15 mouse cellular contexts compared by ENCODE assay signal in the genomic region with DNA sequence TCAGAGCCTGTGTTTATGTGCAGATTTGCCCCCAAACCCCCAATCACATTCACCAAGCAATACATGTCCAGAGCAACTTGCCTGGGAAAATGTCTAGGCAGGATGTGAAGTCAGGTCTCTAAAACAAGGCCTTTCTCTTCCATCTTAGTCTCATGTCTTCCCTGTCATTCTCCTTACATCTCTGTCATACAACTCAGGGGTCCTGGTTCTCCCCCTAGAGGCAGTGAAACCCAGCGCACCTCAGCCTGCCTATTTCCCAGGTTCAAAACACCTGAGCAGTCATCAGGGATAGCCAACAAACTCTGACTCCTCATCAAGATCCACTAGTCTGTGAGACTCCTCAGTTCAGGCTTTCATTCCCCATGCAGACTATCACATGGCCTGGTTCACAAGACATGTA. TPM values are rescaled to one million over a fixed set of nuclear protein-coding genes. Genes with fewer than 3 reads are reported as not detected.
DNase-seq lines count a peak whose midpoint lies in the region; ATAC-seq lines count a peak whose summit lies in the region.
"Had no signal": no experiment of that assay in that cellular context is flagged by ENCODE, and none has a peak within 500 bp of the region (broad histone marks: within the 10 kb centered on the region; RNA-seq: fewer than 3 reads in every experiment).

No protein-coding gene starts in this region.

- no peak overlapping the region for H3K4me2 ChIP-seq in heart, embryonic 13.5 days
- no peak overlapping the region for H3K4me2 ChIP-seq in midbrain, embryonic 11.5 days
- H3K4me2 ChIP-seq in midbrain, embryonic 13.5 days (replicated peaks), result no peak overlapping the region
- H3K4me2 ChIP-seq: embryonic facial prominence, embryonic 13.5 days had no signal

- 0 out of 2 replicates have a peak overlapping the region, but pooled peaks have one; percentile 14 for H3K9ac ChIP-seq in heart, embryonic 13.5 days
- H3K9ac ChIP-seq in midbrain, embryonic 11.5 days (ENCODE audit: low read length), result no peak overlapping the region
- no peak overlapping the region for H3K9ac ChIP-seq in midbrain, embryonic 13.5 days (replicated peaks)
- H3K9ac ChIP-seq: embryonic facial prominence, embryonic 13.5 days; liver, embryonic 14.5 days had no signal

- WGBS in heart, embryonic 13.5 days, result 63% methylated on average over 1 of the region's 1 CpGs
- WGBS in midbrain, embryonic 11.5 days, result 71% methylated on average over 1 of the region's 1 CpGs
- 72% methylated on average over 1 of the region's 1 CpGs for WGBS in midbrain, embryonic 13.5 days

- H3K4me3 ChIP-seq in heart, embryonic 13.5 days, result no peak overlapping the region
- no peak overlapping the region for H3K4me3 ChIP-seq in midbrain, embryonic 11.5 days (ENCODE audit: low read depth, low read length)
- H3K4me3 ChIP-seq in midbrain, embryonic 13.5 days (replicated peaks), result no peak overlapping the region
- H3K4me3 ChIP-seq: embryonic facial prominence, embryonic 13.5 days had no signal

- no peak for DNase-seq in heart, postnatal 4 days
- peak; percentile 74 for DNase-seq in midbrain, embryonic 11.5 days (ENCODE audit: low spot score, missing footprints)
- peak; percentile 60 for DNase-seq in ES-CJ7 (ENCODE audit: low read depth, low spot score)
- DNase-seq in splenic B cell, adult 2 months (ENCODE audit: low read depth, low spot score), result peak; percentile 23
- no peak for DNase-seq in adrenal gland, postnatal 10 days
- DNase-seq: cerebellum, adult 11-12 months; left cerebral cortex, postnatal 4 days; lung, postnatal 36 days; right cerebral cortex, postnatal 25 days had no signal

- H3K27ac ChIP-seq in heart, embryonic 13.5 days (replicated peaks), result no peak overlapping the region
- no peak overlapping the region for H3K27ac ChIP-seq in midbrain, embryonic 11.5 days (ENCODE audit: low read depth, low read length)
- no peak overlapping the region for H3K27ac ChIP-seq in midbrain, embryonic 13.5 days
- H3K27ac ChIP-seq: embryonic facial prominence, embryonic 13.5 days; hindbrain, embryonic 13.5 days; liver, embryonic 14.5 days had no signal

- peaks cover 84% of the 10 kb centered on the region for H3K4me1 ChIP-seq in heart, embryonic 13.5 days
- peaks cover 29% of the 10 kb centered on the region for H3K4me1 ChIP-seq in midbrain, embryonic 11.5 days (ENCODE audit: control insufficient read depth, insufficient read depth, low read length)
- H3K4me1 ChIP-seq in midbrain, embryonic 13.5 days (replicated peaks), result peaks cover 67% of the 10 kb centered on the region

- no peaks in the 10 kb centered on the region for H3K27me3 ChIP-seq in heart, embryonic 13.5 days (replicated peaks)
- H3K27me3 ChIP-seq in midbrain, embryonic 11.5 days (ENCODE audit: control insufficient read depth, insufficient read depth, low read length), result no peaks in the 10 kb centered on the region
- H3K27me3 ChIP-seq in midbrain, embryonic 13.5 days, result no peaks in the 10 kb centered on the region
- no peaks in the 10 kb centered on the region for H3K27me3 ChIP-seq in splenic B cell, adult 2 months (ENCODE audit: control insufficient read depth, insufficient read depth, low read length, poor library complexity, severe bottlenecking)
- H3K27me3 ChIP-seq: embryonic facial prominence, embryonic 13.5 days; hindbrain, embryonic 13.5 days had no signal

- H3K36me3 ChIP-seq in heart, embryonic 13.5 days, result peaks cover 18% of the 10 kb centered on the region
- peaks cover 2% of the 10 kb centered on the region; the same call in 1 of the 2 replicates for H3K36me3 ChIP-seq in midbrain, embryonic 11.5 days (ENCODE audit: control insufficient read depth, insufficient read depth, low read length)
- peaks cover 26% of the 10 kb centered on the region for H3K36me3 ChIP-seq in midbrain, embryonic 13.5 days
- H3K36me3 ChIP-seq in splenic B cell, adult 2 months (ENCODE audit: control insufficient read depth, insufficient read depth, low read length, poor library complexity, severe bottlenecking), result no peaks in the 10 kb centered on the region; the same call in 1 of the 2 replicates

- H3K9me3 ChIP-seq in heart, embryonic 13.5 days, result no peaks in the 10 kb centered on the region
- H3K9me3 ChIP-seq in midbrain, embryonic 11.5 days (ENCODE audit: control insufficient read depth, low read length), result no peaks in the 10 kb centered on the region
- H3K9me3 ChIP-seq in midbrain, embryonic 13.5 days, result no peaks in the 10 kb centered on the region
- H3K9me3 ChIP-seq: embryonic facial prominence, embryonic 13.5 days; hindbrain, embryonic 13.5 days had no signal

- ATAC-seq in heart, embryonic 13.5 days (ENCODE audit: extremely low read depth, insufficient number of reproducible peaks, low FRiP score, low TSS enrichment), result no peak
- ATAC-seq in midbrain, embryonic 11.5 days (ENCODE audit: low FRiP score), result no peak
- ATAC-seq in midbrain, embryonic 13.5 days, result no peak
- ATAC-seq: midbrain, embryonic 16.5 days had no signal

RNA-seq across cellular contexts. Expression of a gene that starts 5.7 kb away (rescaled TPM):
- 318 and 325 TPM in 2 replicates for polyA plus RNA-seq in heart, embryonic 13.5 days (2015; fragmentation: Nextera tagmentation; extraction: Ambion mirVana)
- 100 to 1,000 TPM; 333 to 343 TPM for total RNA-seq in heart, postnatal 4 days (2021)
- 295 and 314 TPM in 2 replicates for polyA plus RNA-seq in midbrain, embryonic 11.5 days (2014; fragmentation: Nextera tagmentation; extraction: Ambion mirVana)
- polyA plus RNA-seq in midbrain, embryonic 13.5 days (2015; fragmentation: Nextera tagmentation; extraction: Ambion mirVana), result 534 and 547 TPM in 2 replicates
- total RNA-seq in adrenal gland, postnatal 10 days (2021), result 100 to 1,000 TPM; 213 to 245 TPM

RNA-seq across cellular contexts. Expression of a gene that starts 27.0 kb away (rescaled TPM):
- polyA plus RNA-seq in heart, embryonic 13.5 days (2015; fragmentation: Nextera tagmentation; extraction: Ambion mirVana), result 17.0 and 17.8 TPM in 2 replicates
- 10 to 100 TPM; 29.1 to 35.0 TPM for total RNA-seq in heart, postnatal 4 days (2021)
- 20.6 and 21.4 TPM in 2 replicates for polyA plus RNA-seq in midbrain, embryonic 11.5 days (2014; fragmentation: Nextera tagmentation; extraction: Ambion mirVana)
- 14.3 and 17.1 TPM in 2 replicates for polyA plus RNA-seq in midbrain, embryonic 13.5 days (2015; fragmentation: Nextera tagmentation; extraction: Ambion mirVana)
- 100 to 1,000 TPM; 156 to 168 TPM for total RNA-seq in adrenal gland, postnatal 10 days (2021)

RNA-seq across cellular contexts. Expression of a gene that starts 36.2 kb away (rescaled TPM):
- 77.3 and 83.7 TPM in 2 replicates for polyA plus RNA-seq in heart, embryonic 13.5 days (2015; fragmentation: Nextera tagmentation; extraction: Ambion mirVana)
- total RNA-seq in heart, postnatal 4 days (2021), result 10 to 100 TPM; 84.4 to 96.9 TPM
- 37.3 and 39.0 TPM in 2 replicates for polyA plus RNA-seq in midbrain, embryonic 11.5 days (2014; fragmentation: Nextera tagmentation; extraction: Ambion mirVana)
- 54.4 and 55.8 TPM in 2 replicates for polyA plus RNA-seq in midbrain, embryonic 13.5 days (2015; fragmentation: Nextera tagmentation; extraction: Ambion mirVana)
- 100 to 1,000 TPM; 115 to 126 TPM for total RNA-seq in adrenal gland, postnatal 10 days (2021)

RNA-seq across cellular contexts. Expression of a gene that starts 55.7 kb away (rescaled TPM):
- polyA plus RNA-seq in heart, embryonic 13.5 days (2015; fragmentation: Nextera tagmentation; extraction: Ambion mirVana), result 40.0 and 47.0 TPM in 2 replicates
- total RNA-seq in heart, postnatal 4 days (2021), result 10 to 100 TPM; 57.5 to 58.5 TPM
- 18.3 and 23.9 TPM in 2 replicates for polyA plus RNA-seq in midbrain, embryonic 11.5 days (2014; fragmentation: Nextera tagmentation; extraction: Ambion mirVana)
- 28.6 and 36.2 TPM in 2 replicates for polyA plus RNA-seq in midbrain, embryonic 13.5 days (2015; fragmentation: Nextera tagmentation; extraction: Ambion mirVana)
- 100 to 1,000 TPM in 1 of 2 experiments, 10 to 100 TPM in 1; 85.3 to 108 TPM for total RNA-seq in adrenal gland, postnatal 10 days (2021)

Comparison
In these comparisons a context has a peak if more than half of its experiments do, and no peak if none do; other contexts are left out.
1. DNase-seq: peak in midbrain, embryonic 11.5 days (single experiment), ES-CJ7 (single experiment) and splenic B cell, adult 2 months (single experiment); none in heart, postnatal 4 days (single experiment) and adrenal gland, postnatal 10 days (single experiment).